Mouse (Mus musculus): Measurements from ENCODE around the gene Arhgap35. TPM values are rescaled to one million over a fixed set of nuclear protein-coding genes. Genes with fewer than 3 reads are reported as not detected.
A peak's percentile ranks its signal among the peaks of the same experiment; 100 is the strongest.
"Not testable (repeated sequence)": the region's sequence is repeated elsewhere in the genome, so short reads cannot be mapped to it uniquely, and the experiment has no call there.

Gene Arhgap35
- polyA plus RNA-seq (2015; fragmentation: Nextera tagmentation; extraction: Ambion mirVana): 16.8 and 17.2 TPM in 2 replicates

GRCm38 (mm10) chr7:16614888-16615715, at the start of gene Arhgap35:
Gene Arhgap35, minus strand, starts transcription at chr7:16614993.
- H3K9ac ChIP-seq: peak within 1 kb of the TSS; percentile 95
- under 1% methylated on average over 78 of the region's 78 CpGs for WGBS
- H3K27ac ChIP-seq (replicated peaks): peak within 1 kb of the TSS; percentile 100
- H3K9me3 ChIP-seq (replicated peaks): no peaks in the 10 kb centered on the region
- peak; percentile 99 for ATAC-seq (ENCODE audit: insufficient number of reproducible peaks, low FRiP score, low TSS enrichment, low read depth)
- peak within 1 kb of the TSS; percentile 91 for H3K4me3 ChIP-seq (replicated peaks)
- H3K4me1 ChIP-seq: peaks cover 48% of the 10 kb centered on the region
- peak within 1 kb of the TSS; percentile 69 for H3K4me2 ChIP-seq (replicated peaks)
- H3K36me3 ChIP-seq: no peaks in the 10 kb centered on the region
- no peaks in the 10 kb centered on the region for H3K27me3 ChIP-seq

- no peaks in the 10 kb centered on the region for H3K9me3 ChIP-seq (replicated peaks)
- no peaks in the 10 kb centered on the region for H3K36me3 ChIP-seq
- 59% methylated on average over 12 of the region's 12 CpGs for WGBS
- H3K4me1 ChIP-seq: no peaks in the 10 kb centered on the region
- H3K27me3 ChIP-seq: no peaks in the 10 kb centered on the region
- H3K4me3 ChIP-seq (replicated peaks): no peak overlapping the region
- H3K4me2 ChIP-seq (replicated peaks): no peak overlapping the region
- no peak for ATAC-seq (ENCODE audit: insufficient number of reproducible peaks, low FRiP score, low TSS enrichment, low read depth)
- H3K9ac ChIP-seq: no peak overlapping the region
- H3K27ac ChIP-seq (replicated peaks): no peak overlapping the region
Observed at GRCm38 (mm10) chr7:16644260-16644659, 29.5 kb upstream of the Arhgap35 start.

GRCm38 (mm10) chr7:16643106-16643505, 28.3 kb upstream of the Arhgap35 start:
- H3K27me3 ChIP-seq; H3K27ac ChIP-seq (replicated peaks); H3K36me3 ChIP-seq; H3K9ac ChIP-seq; H3K4me1 ChIP-seq; H3K4me2 ChIP-seq (replicated peaks); H3K4me3 ChIP-seq (replicated peaks); H3K9me3 ChIP-seq (replicated peaks): not testable (repeated sequence)
- ATAC-seq (ENCODE audit: insufficient number of reproducible peaks, low FRiP score, low TSS enrichment, low read depth): peak; percentile 51; the same call in 1 of the 2 replicates
- WGBS: 49% methylated on average over 3 of the region's 4 CpGs

GRCm38 (mm10) chr7:16639028-16639427, 24.2 kb upstream of the Arhgap35 start:
- Histone ChIP-seq H3K27me3 (no peaks in the 10 kb centered on the region), H3K4me3 (replicated peaks) (no peak overlapping the region), H3K36me3 (no peaks in the 10 kb centered on the region), H3K9ac (no peak overlapping the region), H3K4me1 (no peaks in the 10 kb centered on the region), H3K4me2 (replicated peaks) (no peak overlapping the region), H3K9me3 (replicated peaks) (no peaks in the 10 kb centered on the region), H3K27ac (replicated peaks) (no peak overlapping the region)
- 49% methylated on average over 3 of the region's 3 CpGs for WGBS
- no peak for ATAC-seq (ENCODE audit: insufficient number of reproducible peaks, low FRiP score, low TSS enrichment, low read depth)

GRCm38 (mm10) chr7:16635116-16635515, 20.3 kb upstream of the Arhgap35 start:
- no peak overlapping the region for H3K4me3 ChIP-seq (replicated peaks)
- H3K36me3 ChIP-seq: no peaks in the 10 kb centered on the region
- no peak overlapping the region for H3K9ac ChIP-seq
- no peak overlapping the region for H3K4me2 ChIP-seq (replicated peaks)
- H3K9me3 ChIP-seq (replicated peaks): no peaks in the 10 kb centered on the region
- 31% methylated on average over 3 of the region's 3 CpGs for WGBS
- no peak overlapping the region for H3K27ac ChIP-seq (replicated peaks)
- H3K4me1 ChIP-seq: 0 out of 2 replicates have a peak, but pooled peaks cover 3% of the 10 kb centered on the region
- no peaks in the 10 kb centered on the region for H3K27me3 ChIP-seq
- ATAC-seq (ENCODE audit: insufficient number of reproducible peaks, low FRiP score, low TSS enrichment, low read depth): 0 out of 2 replicates have a peak, but pooled peaks have one; percentile 60

GRCm38 (mm10) chr7:16633913-16634312, 19.1 kb upstream of the Arhgap35 start:
- not testable (repeated sequence) for H3K4me2 ChIP-seq (replicated peaks); H3K4me1 ChIP-seq; H3K27me3 ChIP-seq; H3K27ac ChIP-seq (replicated peaks); H3K4me3 ChIP-seq (replicated peaks); H3K36me3 ChIP-seq; H3K9ac ChIP-seq; ATAC-seq (ENCODE audit: insufficient number of reproducible peaks, low FRiP score, low TSS enrichment, low read depth); H3K9me3 ChIP-seq (replicated peaks)
- 5% methylated on average over 10 of the region's 10 CpGs for WGBS

- no peak overlapping the region for H3K9ac ChIP-seq
- H3K36me3 ChIP-seq: no peaks in the 10 kb centered on the region
- no peak overlapping the region for H3K4me2 ChIP-seq (replicated peaks)
- 0 out of 2 replicates have a peak, but pooled peaks cover 3% of the 10 kb centered on the region for H3K4me1 ChIP-seq
- H3K27me3 ChIP-seq: no peaks in the 10 kb centered on the region
- no peak overlapping the region for H3K27ac ChIP-seq (replicated peaks)
- no peak overlapping the region for H3K4me3 ChIP-seq (replicated peaks)
- ATAC-seq (ENCODE audit: insufficient number of reproducible peaks, low FRiP score, low TSS enrichment, low read depth): no peak
- no peaks in the 10 kb centered on the region for H3K9me3 ChIP-seq (replicated peaks)
- 69% methylated on average over 4 of the region's 4 CpGs for WGBS
Observed at GRCm38 (mm10) chr7:16631932-16632331, 17.1 kb upstream of the Arhgap35 start.

DNA sequence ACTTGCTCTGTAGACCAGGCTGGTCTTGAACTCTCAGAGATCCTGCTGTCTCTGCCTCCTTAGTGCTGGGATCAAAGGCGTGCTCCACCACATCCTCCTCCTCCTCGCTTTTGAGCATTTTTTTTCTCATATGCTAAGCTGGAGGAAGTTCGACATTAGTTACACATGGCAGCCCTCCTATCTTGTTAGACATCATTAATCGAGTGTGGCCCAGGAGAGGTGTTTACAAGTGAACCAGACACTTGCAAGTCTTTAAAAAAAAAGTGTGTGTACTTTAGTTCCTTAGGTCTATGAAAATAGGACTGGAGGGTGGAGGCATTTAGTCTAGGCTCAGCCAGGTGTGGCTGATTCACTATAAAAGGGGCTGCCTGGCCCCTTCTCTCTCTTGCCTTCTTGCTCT, 16.2 kb upstream of the Arhgap35 start:
- 66% methylated on average over 4 of the region's 4 CpGs for WGBS
- no peak for ATAC-seq (ENCODE audit: insufficient number of reproducible peaks, low FRiP score, low TSS enrichment, low read depth)
- no peaks in the 10 kb centered on the region for H3K36me3 ChIP-seq
- no peak overlapping the region for H3K9ac ChIP-seq
- H3K9me3 ChIP-seq (replicated peaks): no peaks in the 10 kb centered on the region
- H3K4me1 ChIP-seq: 0 out of 2 replicates have a peak, but pooled peaks cover 3% of the 10 kb centered on the region
- no peak overlapping the region for H3K27ac ChIP-seq (replicated peaks)
- no peak overlapping the region for H3K4me2 ChIP-seq (replicated peaks)
- H3K4me3 ChIP-seq (replicated peaks): no peak overlapping the region
- H3K27me3 ChIP-seq: no peaks in the 10 kb centered on the region

- no peaks in the 10 kb centered on the region for H3K9me3 ChIP-seq (replicated peaks)
- no peaks in the 10 kb centered on the region for H3K27me3 ChIP-seq
- H3K36me3 ChIP-seq: no peaks in the 10 kb centered on the region
- no peak overlapping the region for H3K27ac ChIP-seq (replicated peaks)
- no peak overlapping the region for H3K9ac ChIP-seq
- no peak overlapping the region for H3K4me2 ChIP-seq (replicated peaks)
- WGBS: 17% methylated on average over 10 of the region's 10 CpGs
- no peak for ATAC-seq (ENCODE audit: insufficient number of reproducible peaks, low FRiP score, low TSS enrichment, low read depth)
- no peak overlapping the region for H3K4me3 ChIP-seq (replicated peaks)
- 0 out of 2 replicates have a peak, but pooled peaks cover 3% of the 10 kb centered on the region for H3K4me1 ChIP-seq
Observed at GRCm38 (mm10) chr7:16629598-16630296, 15.0 kb upstream of the Arhgap35 start.

DNA sequence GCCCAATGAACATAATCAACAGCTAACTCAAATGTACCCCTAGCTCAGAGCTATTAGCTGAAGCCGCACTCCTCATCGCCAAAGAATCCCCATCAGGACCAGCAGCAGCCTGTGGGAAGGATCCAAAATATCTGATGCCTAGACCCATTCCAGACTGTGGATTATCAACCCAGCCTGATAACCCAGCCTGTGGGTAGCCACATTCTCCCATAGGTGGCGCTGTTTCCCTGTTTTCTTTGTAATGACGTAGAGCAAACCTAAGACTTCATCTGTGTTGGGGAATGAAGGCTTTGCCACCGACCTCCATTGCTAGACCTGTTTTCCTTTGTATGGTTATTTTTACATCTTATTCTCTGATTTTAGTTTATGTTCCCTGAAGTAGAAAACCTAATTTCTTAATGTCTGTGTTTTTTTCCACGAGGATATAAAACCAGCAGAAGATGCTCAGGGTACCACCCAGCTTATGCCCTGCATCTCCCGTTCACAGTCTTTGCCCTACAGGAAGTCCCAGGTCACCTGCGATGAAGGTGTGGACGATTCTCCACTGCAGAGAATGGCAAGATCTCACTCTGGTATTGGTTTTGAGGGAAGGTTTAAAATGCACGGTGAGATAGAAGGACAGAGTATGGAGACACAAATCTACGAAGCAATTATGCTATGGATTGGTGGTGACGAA, 13.4 kb upstream of the Arhgap35 start:
- no peaks in the 10 kb centered on the region for H3K36me3 ChIP-seq
- no peak overlapping the region for H3K4me3 ChIP-seq (replicated peaks)
- no peaks in the 10 kb centered on the region for H3K4me1 ChIP-seq
- H3K27ac ChIP-seq (replicated peaks): no peak overlapping the region
- H3K9ac ChIP-seq: no peak overlapping the region
- 37% methylated on average over 12 of the region's 12 CpGs for WGBS
- no peak overlapping the region for H3K4me2 ChIP-seq (replicated peaks)
- H3K9me3 ChIP-seq (replicated peaks): no peaks in the 10 kb centered on the region
- no peaks in the 10 kb centered on the region for H3K27me3 ChIP-seq
- no peak; the same call in 1 of the 2 replicates for ATAC-seq (ENCODE audit: insufficient number of reproducible peaks, low FRiP score, low TSS enrichment, low read depth)

- no peak overlapping the region for H3K4me3 ChIP-seq (replicated peaks)
- H3K4me2 ChIP-seq (replicated peaks): no peak overlapping the region
- no peaks in the 10 kb centered on the region for H3K27me3 ChIP-seq
- no peaks in the 10 kb centered on the region for H3K9me3 ChIP-seq (replicated peaks)
- H3K4me1 ChIP-seq: peaks cover 1% of the 10 kb centered on the region; the same call in 1 of the 2 replicates
- no peak overlapping the region for H3K27ac ChIP-seq (replicated peaks)
- no peak for ATAC-seq (ENCODE audit: insufficient number of reproducible peaks, low FRiP score, low TSS enrichment, low read depth)
- H3K9ac ChIP-seq: no peak overlapping the region
- H3K36me3 ChIP-seq: no peaks in the 10 kb centered on the region
Observed at GRCm38 (mm10) chr7:16623687-16624086, 8.9 kb upstream of the Arhgap35 start.

Measured in embryonic facial prominence, embryonic 15.5 days (tissue).